Mouse (Mus musculus): ENCODE measurements at regions not wholly inside any gene's neighbourhood (a gene's known extent, or its start where the extent isn't known, plus 50 kb on each side); places are given as distances from the start of the nearest gene placed in this dataset.

DNA sequence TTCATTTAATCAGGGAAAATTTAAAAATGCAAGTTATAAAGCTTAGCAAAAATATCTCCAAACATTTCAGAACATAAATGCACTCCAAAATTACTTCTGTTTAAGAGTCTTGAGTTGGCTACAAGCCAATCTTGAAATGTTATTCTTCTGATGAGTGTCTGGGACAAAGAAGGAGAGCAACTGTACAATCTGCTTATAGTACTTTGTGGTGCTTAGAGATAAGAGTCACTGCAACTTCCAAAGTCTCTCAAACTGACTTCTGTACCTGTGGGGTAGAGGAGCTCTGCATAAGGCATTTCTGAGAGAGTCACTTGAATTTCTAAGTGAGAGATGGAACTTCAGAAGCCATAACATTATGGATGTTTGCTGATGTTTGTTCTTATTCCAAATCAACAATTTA is 374.2 kb downstream of the Gpd2 start:
- no peak for DNase-seq (ENCODE audit: low spot score in 2 of 2)

DNA sequence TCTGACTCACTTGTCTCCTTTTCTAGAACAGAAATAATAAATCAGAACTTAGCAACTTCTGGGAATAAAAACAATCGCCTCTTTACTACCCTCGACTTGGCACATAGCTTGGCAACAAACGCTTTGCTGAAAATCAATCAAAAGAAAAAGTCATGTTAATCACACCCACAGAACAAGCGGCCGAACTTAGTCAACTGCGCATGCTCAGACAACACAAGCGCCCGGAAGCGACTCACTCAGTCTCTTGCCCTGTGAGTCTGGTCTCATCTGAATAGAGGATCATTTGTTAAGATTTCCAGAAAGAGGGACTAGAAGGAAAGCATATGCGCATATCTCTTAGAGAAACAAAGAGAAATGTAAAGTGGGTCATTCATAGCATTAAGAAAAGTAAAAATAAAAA is 375.8 kb downstream of the Gpd2 start:
- no peak for DNase-seq (ENCODE audit: low spot score in 2 of 2)

DNA sequence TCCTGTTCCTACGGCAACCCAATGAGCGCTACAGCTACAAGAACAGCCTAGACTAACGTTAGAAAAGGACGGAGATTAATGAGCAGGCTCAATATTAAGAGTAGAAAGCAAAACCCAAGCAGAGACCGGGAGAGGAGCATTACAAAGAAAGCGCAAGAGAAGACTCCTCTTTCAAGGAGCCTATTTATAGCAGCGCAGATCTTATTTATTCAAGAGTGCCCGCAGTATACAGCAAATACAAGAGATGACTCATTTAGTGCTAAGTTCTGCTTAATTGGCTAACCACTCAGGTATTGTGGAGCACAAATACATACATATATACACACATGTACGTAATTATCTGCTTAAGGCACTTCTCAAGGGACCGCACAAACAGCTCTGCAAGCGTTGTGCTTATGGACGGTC is 377.2 kb downstream of the Gpd2 start:
- no peak for DNase-seq (ENCODE audit: low spot score in 2 of 2)

DNA sequence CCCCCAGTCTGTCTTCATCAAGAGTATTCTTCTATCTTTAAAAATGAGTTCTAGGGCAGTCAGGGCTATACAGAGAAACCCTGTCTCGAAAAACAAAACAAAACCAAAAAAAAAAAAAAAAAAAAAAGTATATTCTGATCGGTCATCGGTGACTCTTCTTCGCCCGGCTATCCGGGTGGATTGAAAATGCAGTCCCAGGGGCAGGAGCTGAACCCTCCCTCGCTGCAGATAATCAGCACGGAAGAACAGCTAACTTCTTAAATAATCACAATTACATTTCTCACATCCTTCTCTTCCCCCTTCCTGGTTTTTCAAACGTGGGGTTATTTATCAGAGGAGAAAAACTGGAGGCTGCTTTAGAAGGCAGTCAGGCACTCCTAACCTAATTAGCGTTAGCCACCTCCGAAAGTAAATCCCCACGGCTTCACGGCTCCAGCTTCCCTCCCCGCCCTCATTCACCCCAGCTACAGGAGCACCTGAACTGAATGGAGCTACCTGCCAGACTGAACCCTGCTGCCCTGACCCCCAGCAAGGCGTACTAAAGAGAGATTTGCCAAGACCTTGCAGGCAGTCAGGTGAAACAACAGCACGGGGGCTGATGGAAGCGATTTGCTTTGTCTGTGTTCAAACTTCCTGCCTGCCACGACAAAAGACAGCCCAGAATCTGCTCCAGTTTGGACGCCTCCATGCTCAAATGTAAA is 379.2 kb downstream of the Gpd2 start:
- DNase-seq (ENCODE audit: low spot score in 2 of 2) = no peak

DNA sequence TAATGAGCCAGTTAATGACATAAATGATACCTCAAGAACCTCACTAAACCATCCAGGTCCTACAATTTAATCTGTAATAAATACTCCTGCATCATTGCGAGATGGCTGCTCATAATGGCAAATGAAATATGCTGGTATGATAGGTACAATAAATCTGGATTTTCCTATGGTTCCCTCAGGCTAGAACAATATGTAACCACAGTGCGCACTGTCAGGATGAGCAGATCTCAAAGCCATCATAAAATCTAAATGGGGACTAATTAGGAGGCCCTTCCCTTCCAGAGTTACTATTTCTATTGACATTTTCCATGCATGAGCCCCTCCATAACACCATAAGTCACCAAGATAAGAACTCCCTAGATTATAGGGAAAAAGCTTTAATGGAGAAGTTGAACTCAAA is 379.8 kb downstream of the Gpd2 start:
- DNase-seq (ENCODE audit: low spot score in 2 of 2) = no peak

DNA sequence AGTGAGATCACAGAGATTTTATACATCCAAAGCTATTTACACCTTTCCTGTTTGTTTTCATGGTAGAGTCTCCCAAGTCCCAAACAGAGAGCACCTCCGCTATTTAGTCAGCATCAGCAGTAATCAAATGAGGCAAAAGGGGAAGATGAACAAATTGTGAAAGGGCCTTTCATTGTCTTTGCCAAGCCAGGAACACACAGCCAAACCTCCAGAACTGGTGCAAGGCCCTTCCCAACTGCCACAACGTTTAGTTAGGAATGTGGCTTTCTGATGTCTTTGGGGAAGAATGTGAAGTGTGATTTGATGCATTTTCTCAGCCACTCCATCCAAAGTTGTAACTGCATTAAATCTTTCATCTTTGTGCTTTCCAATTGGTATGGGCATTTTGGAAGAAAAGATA is 353.6 kb upstream of the Galnt5 start:
- DNase-seq (ENCODE audit: low spot score in 2 of 2) = no peak

DNA sequence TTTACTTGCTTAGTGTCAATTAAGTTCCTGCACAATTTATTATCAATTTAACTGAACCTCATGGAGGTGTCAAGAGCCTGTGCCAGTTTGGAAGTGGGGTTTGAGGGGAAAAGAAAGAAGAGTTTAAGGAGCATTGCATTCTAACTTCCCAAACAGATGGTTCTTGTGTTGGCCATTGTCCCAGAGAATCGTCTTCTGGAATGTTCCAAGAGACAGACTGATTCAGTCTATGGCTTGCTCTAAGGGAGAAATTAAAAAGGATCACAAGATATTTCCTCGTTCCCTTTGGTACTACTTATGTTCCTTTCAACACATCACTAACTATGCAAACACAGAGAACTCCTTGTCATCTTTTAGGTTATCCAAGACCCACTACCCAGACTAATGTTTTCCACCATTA is 353.1 kb upstream of the Galnt5 start:
- DNase-seq (ENCODE audit: low spot score in 2 of 2) = no peak

DNA sequence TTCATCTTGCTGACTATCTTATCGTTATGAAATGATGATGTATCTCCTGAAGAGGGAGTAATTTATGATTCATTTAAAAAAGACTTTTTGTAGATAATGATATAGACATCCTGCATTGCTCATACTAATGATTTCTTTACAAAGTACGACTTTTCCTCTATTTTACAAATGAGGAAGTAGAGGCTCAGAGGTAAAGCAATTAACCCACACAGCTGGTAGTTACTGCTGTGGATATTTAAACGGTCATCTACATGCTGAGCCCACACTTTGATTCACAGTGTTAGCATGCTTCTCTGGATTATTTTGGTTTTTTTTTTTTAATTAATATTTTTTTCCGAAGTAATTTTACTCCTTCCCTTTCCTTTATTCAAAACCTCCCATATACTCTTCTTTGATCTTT is 348.7 kb upstream of the Galnt5 start:
- no peak for DNase-seq (ENCODE audit: low spot score in 2 of 2)

DNA sequence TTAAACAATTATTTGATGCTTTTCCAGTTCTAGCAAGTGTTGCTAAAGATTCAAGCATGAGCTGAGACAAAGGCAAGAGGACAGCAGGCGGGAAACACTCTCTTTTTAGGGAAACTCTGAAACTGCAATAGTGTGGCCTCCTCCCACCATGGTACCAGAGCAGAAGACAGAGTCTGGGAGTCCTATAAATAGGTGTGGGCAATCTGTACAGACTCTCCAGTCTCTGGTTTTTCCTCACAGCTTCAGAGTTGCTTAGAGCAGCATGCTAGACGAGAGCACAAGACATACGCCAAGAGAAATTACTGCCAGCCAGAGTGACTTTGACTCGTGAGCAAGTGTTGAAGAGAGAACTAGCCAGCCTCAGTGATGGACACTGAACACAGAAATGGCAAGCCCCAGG is 340.3 kb upstream of the Galnt5 start:
- peak in 1 of 2 experiments; percentile 7 for DNase-seq (ENCODE audit: low spot score in 2 of 2)

DNA sequence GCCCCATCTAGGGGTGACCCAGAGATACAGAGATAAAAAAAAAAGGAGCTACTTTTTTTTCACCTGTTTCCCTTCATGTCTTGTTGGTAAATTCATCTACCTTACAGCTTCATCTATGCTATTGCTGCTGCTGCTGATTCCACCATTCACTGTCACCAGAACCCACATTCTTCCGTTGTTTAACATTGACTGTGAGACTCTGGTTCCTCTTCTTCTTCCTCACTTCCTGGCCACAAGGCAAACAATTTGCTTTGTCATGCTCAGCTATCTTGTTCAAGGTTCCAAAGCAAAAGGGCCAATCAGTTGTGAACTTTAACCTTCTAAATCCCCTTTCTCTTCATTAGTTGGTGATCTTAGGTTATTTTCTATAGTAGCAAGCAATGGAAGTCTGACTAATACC is 335.8 kb upstream of the Galnt5 start:
- DNase-seq (ENCODE audit: low spot score in 2 of 2) = no peak

DNA sequence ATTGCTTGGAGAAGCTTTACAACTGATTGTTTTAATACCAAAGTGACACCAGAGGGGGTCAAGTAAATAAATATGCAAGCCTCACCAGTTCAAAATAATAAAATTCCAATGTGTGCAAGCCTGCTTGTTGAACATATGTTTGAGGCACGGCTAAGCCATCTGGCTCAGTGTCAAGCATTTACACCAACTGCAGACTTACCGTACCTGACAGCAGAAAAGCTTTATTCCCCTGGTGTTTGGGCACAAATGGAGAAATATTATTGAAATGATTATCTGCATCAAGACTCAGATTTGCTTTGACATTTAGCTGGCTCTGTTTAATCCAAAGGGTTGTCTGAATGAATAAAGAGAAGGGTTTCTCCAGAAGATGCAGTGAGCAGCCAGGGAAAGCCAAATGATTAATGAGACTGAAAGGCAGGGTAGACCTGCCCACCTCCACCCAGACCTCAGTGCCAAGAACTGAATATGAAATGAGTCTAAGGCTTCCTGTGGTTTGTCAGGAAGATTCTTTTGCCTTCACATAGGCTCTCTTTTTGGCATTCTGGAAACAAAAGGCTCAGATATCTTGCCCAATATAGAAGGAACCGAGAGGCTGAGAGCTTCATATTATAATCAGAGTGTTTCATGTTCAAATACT is 325.6 kb upstream of the Galnt5 start:
- no peak for DNase-seq (ENCODE audit: low spot score in 2 of 2)

DNA sequence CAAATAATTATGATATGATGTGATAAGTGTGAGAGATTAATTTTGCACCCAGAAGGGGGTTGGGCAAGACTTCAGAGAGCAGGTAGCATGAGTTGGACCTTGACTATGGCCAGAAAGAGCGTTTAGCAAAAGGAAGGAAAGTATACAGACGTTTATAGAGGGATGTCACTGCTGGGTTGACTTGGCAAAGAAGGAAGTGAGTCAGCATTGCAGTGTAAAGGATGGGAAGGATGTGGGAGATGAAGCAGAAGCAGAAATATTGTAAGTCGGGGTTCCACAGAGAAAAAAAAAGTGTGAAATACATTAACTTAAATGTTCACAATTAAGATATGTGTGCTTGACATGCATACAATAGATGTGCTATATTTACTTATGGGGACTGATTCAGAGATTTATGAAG is 307.8 kb upstream of the Galnt5 start:
- DNase-seq (ENCODE audit: low spot score in 2 of 2) = no peak

DNA sequence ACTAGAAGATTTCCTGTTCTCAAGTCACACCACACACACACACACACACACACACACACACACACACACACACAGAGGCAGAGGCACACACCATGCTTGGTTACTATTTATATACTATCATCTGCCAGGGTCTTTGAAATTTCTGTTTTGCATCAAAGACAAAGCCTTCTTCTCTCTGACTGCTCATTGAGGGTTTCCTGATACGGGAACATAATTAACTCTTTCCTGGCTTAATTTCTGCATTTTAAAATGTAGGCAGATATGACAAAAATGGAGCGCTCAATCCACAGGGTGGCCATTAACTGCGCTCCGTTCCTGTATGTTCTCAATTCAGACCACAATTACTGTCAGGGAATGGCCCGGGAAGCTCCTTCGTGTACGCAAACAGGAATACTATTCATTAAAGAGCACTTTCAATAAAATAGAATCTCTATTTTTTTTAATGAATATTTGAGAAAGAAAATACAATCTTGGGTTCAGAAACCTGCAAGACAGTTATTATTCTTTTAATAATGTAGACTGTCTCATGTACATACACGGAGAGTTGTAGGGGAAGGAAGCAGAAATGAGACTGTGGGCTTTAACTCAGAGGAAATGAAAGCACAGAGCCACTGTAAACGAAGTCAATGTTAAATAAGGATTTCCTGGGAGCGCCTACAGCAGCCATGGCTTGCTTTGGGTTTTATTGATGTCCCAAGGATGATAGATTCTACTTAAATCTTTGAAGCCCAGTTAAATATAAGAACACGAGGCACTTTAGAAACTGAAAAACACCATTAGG is 300.5 kb upstream of the Galnt5 start:
- no peak for DNase-seq (ENCODE audit: low spot score in 2 of 2)

DNA sequence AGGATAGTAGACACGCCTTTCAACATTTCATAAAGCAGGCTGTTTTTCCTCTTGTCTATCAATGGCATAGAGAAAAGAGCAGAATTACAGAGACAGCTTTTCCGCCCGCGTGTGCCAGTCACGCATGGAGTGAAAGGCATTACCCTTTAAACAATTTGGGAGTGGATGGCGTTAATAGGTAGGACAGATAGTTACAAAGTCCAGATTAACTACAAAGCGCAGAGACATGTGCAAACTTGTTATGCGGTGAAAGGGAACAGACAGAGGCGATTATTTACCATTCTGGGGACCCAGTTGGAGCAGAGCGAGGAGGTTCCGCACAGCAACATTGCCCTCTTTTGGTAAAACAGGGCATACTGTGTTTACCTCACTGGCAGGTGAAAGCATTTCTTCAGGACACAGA is 299.0 kb upstream of the Galnt5 start:
- DNase-seq (ENCODE audit: low spot score in 2 of 2) = peak; percentile 6 to 12

DNA sequence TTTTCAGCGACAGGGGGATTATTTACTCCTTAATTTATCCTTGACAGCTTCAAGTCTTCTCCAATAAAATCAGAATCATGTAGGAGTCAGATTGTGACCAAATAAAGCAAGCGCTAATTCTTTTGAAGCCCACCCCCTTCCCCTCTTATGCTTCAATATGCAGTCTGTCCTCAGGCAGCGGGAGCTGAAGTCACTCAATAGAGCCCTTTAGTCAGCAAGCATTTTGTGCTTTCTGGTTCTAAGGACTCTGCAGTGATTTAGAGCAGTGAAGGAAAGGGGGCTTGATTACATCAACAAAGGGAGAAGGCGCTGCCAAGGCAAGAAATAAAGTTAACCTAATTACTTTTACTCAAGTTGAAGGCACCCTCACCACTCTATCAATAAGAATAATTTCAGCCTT is 298.5 kb upstream of the Galnt5 start:
- DNase-seq (ENCODE audit: low spot score in 2 of 2) = no peak

DNA sequence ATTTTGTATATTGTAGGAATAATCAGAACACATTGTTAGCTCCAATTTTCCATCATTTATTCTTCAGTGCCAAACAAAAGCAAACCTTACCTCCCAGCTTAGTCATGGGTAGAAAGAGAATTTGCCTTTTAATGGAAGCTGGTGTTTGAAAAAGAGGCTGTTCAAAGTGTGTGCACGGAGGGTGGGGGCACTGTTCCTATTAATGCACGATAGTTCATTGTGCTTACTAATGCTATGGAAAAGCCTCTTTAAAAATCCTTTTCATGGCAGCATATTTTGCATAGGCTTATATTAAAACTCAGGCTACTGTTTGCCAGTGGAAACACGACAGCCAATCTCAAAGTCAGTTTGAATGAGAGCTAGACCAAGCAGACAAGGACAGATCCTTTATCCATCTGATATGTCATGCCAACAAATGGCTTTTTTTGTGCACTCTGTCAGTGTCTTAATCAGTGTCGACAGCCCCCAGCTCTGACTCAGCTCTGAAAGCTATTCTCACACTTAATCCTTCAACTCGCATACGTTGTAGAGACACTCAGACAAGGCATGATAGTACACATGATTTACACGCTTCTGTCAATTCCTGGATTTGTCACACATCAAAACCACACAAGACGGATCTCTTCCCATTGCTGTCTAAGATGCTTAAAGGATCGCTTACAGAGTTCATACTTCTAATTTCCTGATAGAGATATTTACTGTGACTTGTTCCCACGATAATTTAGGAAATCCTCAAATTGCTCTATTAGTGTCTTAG is 280.8 kb upstream of the Galnt5 start:
- DNase-seq (ENCODE audit: low spot score in 2 of 2) = no peak

Data from left cerebral cortex, adult 8-10 months (tissue).